Mouse (Mus musculus) layer of hippocampus, adult 9-11 months (tissue): ENCODE data around the gene Sirpb1c.
"Not testable (repeated sequence)": the region's sequence is repeated elsewhere in the genome, so short reads cannot be mapped to it uniquely, and the experiment has no call there.

Experiments used
- DNase-seq: peaks from one replicate; pipeline ENCODE4 v3.0.0; 2022

Sirpb1c gene

GRCm38 (mm10) chr3:15848280-15848679, at the start of gene Sirpb1c:
TSS of gene Sirpb1c (minus strand) at chr3:15848528.
- not testable (repeated sequence) for DNase-seq

- DNase-seq: no peak
Observed at GRCm38 (mm10) chr3:15886380-15886779, 38.1 kb upstream of the Sirpb1c start.

- not testable (repeated sequence) for DNase-seq
Observed at GRCm38 (mm10) chr3:15855773-15856172, 7.4 kb upstream of the Sirpb1c start.

GRCm38 (mm10) chr3:15849922-15850321, 1.6 kb upstream of the Sirpb1c start:
- DNase-seq: no peak

- no peak for DNase-seq
Observed at GRCm38 (mm10) chr3:15847332-15848047, 838 bp downstream of the Sirpb1c start.

- not testable (repeated sequence) for DNase-seq
Observed at GRCm38 (mm10) chr3:15773642-15774041, 74.7 kb downstream of the Sirpb1c start.
